Mouse (Mus musculus) kidney, postnatal 0 days (tissue): ENCODE results near the gene Plxnb2. TPM values are rescaled to one million over a fixed set of nuclear protein-coding genes. Genes with fewer than 3 reads are reported as not detected.
A peak's percentile ranks its signal among the peaks of the same experiment; 100 is the strongest.

Experiments used
- ATAC-seq: fragments of 200-750 bp; cut with Nextera tagmentation; replicated peaks from 2 replicates; pipeline ENCODE4 v1.8.0; 2017; ENCODE audit warnings: low read depth, moderate number of reproducible peaks, moderate TSS enrichment, moderate library complexity; ENCODE audit not compliant: low FRiP score
- DNase-seq: peaks from one replicate; pipeline ENCODE4 v3.0.0-alpha.2; 2016; ENCODE audit warnings: low spot score
- H3K27ac ChIP-seq: fragments of 300-500 bp; sonication (generic); 2 replicates; pipeline ENCODE4 v1.5.1; 2014; ENCODE audit warnings: mild to moderate bottlenecking
- H3K27me3 ChIP-seq: fragments of 300-500 bp; sonication (generic); 2 replicates; pipeline ENCODE4 v1.6.1; 2014; ENCODE audit warnings: low read length, mixed read lengths; ENCODE audit not compliant: insufficient read depth
- H3K36me3 ChIP-seq: fragments of 300-500 bp; sonication (generic); 2 replicates; pipeline ENCODE4 v1.6.1; 2014; ENCODE audit warnings: low read length, mixed read lengths; ENCODE audit not compliant: insufficient read depth
- H3K4me1 ChIP-seq: fragments of 300-500 bp; sonication (generic); replicated peaks from 2 replicates; pipeline ENCODE4 v1.6.1; 2014; ENCODE audit warnings: antibody characterized with exemption, low read length, mixed read lengths; ENCODE audit not compliant: insufficient read depth
- H3K4me2 ChIP-seq: fragments of 300-500 bp; sonication (generic); 2 replicates; pipeline ENCODE4 v1.6.1; 2014; ENCODE audit warnings: mild to moderate bottlenecking, low read length, moderate library complexity, mixed read lengths
- H3K4me3 ChIP-seq: fragments of 300-500 bp; sonication (generic); replicated peaks from 2 replicates; pipeline ENCODE4 v1.5.1; 2014; ENCODE audit warnings: low read depth, low read length
- H3K9ac ChIP-seq: fragments of 300-500 bp; sonication (generic); 2 replicates; pipeline ENCODE4 v1.6.1; 2014; ENCODE audit warnings: low read depth, low read length
- H3K9me3 ChIP-seq: fragments of 300-500 bp; sonication (generic); replicated peaks from 2 replicates; pipeline ENCODE4 v1.6.1; 2016; ENCODE audit warnings: low read length, inconsistent platforms, mixed read lengths
- CTCF ChIP-seq: IDR thresholded peaks from 2 replicates; pipeline ENCODE4 v1.5.1; 2016; ENCODE audit warnings: antibody characterized with exemption, low read depth, mild to moderate bottlenecking, moderate library complexity
- WGBS: fragments of 180-500 bp; shearing (Covaris S2); extraction: QIAGEN DNeasy Blood & Tissue Kit; methylation state at CpG from one replicate; pipeline ENCODE4 v1.1.7; 2014; 5-methylcytosine and 5-hydroxymethylcytosine counted together
- polyA plus RNA-seq: library from polyadenylated mRNA; unstranded; fragments of >200 nt; fragmentation: Nextera tagmentation; extraction: Ambion mirVana; gene quantifications from 2 replicates; pipeline ENCODE4 v1.2.1, GENCODE M21; 2015

Plxnb2 gene
- polyA plus RNA-seq, 1 experiment from 2014 or later: 126 TPM

DNA sequence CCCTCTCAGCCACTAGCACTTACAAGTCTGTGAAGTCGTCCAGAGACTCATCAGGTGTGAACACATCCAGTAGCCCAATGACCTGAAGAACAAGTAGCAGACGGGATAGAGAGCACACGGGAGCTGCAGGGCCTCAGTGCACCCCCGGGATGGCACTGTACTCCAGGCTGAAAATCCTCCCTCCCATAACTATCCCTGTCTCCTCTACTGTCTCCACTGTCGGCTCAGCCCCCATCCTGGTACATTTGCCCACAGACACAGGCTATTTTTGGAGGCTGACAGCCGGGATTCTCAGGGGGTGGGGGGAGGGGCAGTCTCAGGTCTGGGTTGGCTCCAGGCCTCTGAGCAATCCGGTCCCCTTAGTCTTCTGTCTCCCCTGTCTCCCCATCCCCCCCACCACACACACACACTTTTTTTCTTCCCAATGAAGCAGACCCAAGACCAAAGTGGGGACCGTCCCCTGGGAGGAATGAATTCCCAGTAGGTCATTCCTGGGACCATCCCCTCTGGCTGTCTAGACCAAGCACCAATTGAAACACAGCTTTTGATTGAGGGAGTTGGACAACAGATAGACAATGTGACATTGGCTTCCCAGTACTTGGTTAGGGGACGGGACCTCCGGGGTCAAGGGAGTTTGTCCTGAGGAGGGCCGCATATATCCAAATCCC lies 43.1 kb downstream of the Plxnb2 start:
- DNase-seq (no peak), ATAC-seq (no peak)
- no peaks in the 10 kb centered on the region for H3K9me3 ChIP-seq
- no peak overlapping the region for H3K9ac ChIP-seq
- H3K4me1 ChIP-seq: peaks cover 19% of the 10 kb centered on the region
- WGBS: 71% methylated on average over 11 of the region's 11 CpGs
- no peak overlapping the region for H3K4me3 ChIP-seq
- no peak for TF ChIP-seq CTCF
- H3K36me3 ChIP-seq: no peaks in the 10 kb centered on the region
- no peak overlapping the region for H3K4me2 ChIP-seq
- peaks cover 7% of the 10 kb centered on the region; the same call in 1 of the 2 replicates for H3K27me3 ChIP-seq
- no peak overlapping the region for H3K27ac ChIP-seq

DNA sequence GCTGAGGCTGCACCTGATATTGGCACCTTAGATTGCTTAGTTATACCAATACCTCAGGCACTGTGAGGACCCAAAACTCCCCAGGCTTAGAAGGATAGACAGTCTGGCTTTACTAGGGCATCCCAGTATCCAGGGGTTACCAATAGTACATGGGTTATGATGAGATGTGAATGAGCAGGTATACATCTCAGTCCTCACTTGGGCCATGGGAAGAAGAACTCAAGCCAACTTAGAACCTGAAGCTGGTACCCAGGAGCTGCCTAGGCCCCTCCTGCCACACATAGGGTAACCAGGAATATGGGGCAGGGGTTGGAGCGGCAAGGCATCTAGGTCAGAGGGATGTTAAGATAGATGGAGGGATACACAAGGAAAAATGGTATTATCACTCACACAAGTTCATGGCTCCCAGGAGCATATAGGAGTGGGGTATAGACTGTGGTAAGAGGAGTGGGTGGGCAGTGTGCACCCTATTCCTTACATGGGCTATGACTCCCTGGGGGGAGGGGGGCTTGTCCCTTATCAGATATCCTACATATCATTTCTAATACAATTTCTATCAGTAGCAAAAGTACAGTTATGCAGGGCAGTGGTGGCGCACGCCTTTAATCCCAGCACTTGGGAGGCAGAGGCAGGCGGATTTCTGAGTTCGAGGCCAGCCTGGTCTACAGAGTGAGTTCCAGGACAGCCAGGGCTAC lies 44.0 kb downstream of the Plxnb2 start:
- TF ChIP-seq CTCF: no peak
- Histone ChIP-seq H3K4me3 (no peak overlapping the region), H3K9ac (no peak overlapping the region), H3K4me2 (no peak overlapping the region), H3K27ac (no peak overlapping the region), H3K9me3 (no peaks in the 10 kb centered on the region), H3K27me3 (peaks cover 7% of the 10 kb centered on the region; the same call in 1 of the 2 replicates), H3K4me1 (peaks cover 17% of the 10 kb centered on the region), H3K36me3 (no peaks in the 10 kb centered on the region)
- DNase-seq: no peak
- WGBS: 93% methylated on average over 5 of the region's 5 CpGs
- ATAC-seq: no peak

DNA sequence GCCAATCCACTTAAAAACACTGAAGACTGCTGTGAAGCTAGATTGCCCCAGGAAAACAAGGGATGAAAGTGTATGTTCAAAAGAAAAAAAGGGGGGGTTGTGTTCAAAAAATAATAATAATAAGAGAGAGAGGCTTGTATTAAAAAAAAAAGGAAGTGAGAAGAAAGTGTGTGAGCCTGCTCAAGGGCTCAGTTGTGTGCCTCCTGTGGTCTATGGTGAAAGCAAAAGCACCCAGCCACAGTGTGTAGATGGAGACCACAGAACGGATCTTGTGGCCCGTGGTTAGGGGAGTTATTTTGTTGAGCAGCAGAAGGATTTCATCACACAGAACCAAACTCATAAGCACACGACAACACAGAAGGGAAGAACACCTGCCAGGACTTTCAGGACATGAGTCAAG lies 49.3 kb downstream of the Plxnb2 start:
- DNase-seq (no peak), ATAC-seq (no peak)
- no peak overlapping the region for H3K27ac ChIP-seq
- peaks cover 11% of the 10 kb centered on the region; the same call in 1 of the 2 replicates for H3K4me1 ChIP-seq
- H3K4me3 ChIP-seq: no peak overlapping the region
- H3K4me2 ChIP-seq: no peak overlapping the region
- H3K27me3 ChIP-seq: no peaks in the 10 kb centered on the region
- H3K9ac ChIP-seq: no peak overlapping the region
- H3K36me3 ChIP-seq: no peaks in the 10 kb centered on the region
- H3K9me3 ChIP-seq: no peaks in the 10 kb centered on the region
- no peak for TF ChIP-seq CTCF
- WGBS: 85% methylated on average over 3 of the region's 3 CpGs

DNA sequence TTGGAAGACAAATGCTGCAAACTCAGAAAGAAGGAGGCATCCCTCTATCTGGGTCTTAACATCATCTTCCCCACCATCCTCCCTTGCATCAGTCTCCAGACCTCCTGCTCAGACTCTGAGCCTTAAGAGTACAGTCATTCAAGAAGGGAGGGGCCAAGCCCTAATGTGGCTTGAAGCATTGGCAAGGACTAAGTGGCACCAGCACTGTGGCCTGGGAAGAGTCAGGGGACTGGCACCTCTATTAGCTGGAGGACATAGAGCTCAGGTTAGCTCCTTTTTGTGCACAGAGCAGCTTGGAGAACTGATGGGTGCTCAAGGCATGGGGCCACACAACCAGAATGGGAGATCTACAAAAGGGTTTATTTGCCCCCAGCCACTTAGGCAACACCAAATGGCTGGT lies 50.3 kb downstream of the Plxnb2 start:
- no peak overlapping the region for H3K27ac ChIP-seq
- H3K9ac ChIP-seq: no peak overlapping the region
- H3K4me2 ChIP-seq: no peak overlapping the region
- DNase-seq: no peak
- H3K27me3 ChIP-seq: no peaks in the 10 kb centered on the region
- H3K4me1 ChIP-seq: peaks cover 11% of the 10 kb centered on the region; the same call in 1 of the 2 replicates
- H3K36me3 ChIP-seq: no peaks in the 10 kb centered on the region
- H3K9me3 ChIP-seq: no peaks in the 10 kb centered on the region
- ATAC-seq: no peak
- no peak for TF ChIP-seq CTCF
- no peak overlapping the region for H3K4me3 ChIP-seq

DNA sequence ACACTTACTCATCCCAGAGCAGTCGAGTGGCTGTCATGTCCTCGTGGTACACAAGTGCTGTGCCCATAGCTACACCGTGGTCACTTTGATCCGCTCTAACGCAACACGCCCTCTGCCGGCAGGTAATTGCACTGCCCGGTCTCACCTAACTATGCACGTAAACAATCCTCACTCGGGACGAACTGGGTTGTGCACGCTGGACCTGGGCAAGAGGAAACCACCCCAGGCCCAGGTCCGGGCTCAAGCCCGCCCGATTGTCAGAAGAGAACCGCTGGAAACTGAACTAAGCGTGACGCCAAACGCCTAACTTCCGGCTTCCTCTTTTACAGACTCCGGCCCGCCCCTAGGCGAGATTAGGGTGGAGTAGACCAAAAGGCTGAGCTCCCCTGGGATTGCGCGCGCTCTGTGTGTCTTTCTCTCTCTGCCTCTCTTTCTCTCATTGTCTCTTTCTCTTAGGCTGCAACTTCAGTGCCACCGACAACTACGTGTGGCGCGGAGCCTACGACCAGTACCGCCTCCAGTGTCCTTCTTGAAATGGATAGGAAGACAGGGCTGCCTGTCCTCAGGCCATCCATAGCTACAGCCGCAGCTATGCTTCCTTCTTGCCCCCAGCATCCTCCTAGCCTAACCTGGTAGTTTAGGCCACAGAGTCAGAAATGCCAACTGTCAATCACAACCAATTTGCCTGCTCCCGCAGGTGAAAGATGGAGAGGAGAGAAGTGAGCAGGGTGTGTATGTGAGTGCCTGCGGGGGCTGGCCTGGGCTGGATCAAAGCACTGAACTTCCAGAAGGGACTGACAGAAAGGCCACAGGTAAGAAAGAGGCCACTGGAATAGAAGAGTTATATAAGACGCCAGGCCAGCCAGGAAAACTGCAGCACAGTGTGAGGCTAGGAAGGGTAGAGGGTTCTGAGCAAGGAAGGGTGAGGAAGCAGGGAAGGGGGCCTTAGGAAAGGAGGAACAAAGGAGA lies 51.9 kb downstream of the Plxnb2 start, which contains the start of gene Hdac10:
Hdac10 (minus strand) TSS at position 319 of the 969 bp plus-strand sequence.
- peak; percentile 91 for TF ChIP-seq CTCF
- Histone ChIP-seq H3K9ac (peak within 1 kb of the TSS; percentile 67), H3K4me2 (peak within 1 kb of the TSS; percentile 81), H3K9me3 (no peaks in the 10 kb centered on the region), H3K27me3 (no peaks in the 10 kb centered on the region), H3K36me3 (no peaks in the 10 kb centered on the region), H3K4me1 (peaks cover 13% of the 10 kb centered on the region; the same call in 1 of the 2 replicates), H3K4me3 (peak within 1 kb of the TSS; percentile 57), H3K27ac (peak within 1 kb of the TSS; percentile 82)
- DNase-seq (peak; percentile 87), ATAC-seq (peak; percentile 86)
- 3% methylated on average over 36 of the region's 36 CpGs for WGBS
